Mouse (Mus musculus): ENCODE measurements around the gene Cd164l2.

Cd164l2 gene

DNA sequence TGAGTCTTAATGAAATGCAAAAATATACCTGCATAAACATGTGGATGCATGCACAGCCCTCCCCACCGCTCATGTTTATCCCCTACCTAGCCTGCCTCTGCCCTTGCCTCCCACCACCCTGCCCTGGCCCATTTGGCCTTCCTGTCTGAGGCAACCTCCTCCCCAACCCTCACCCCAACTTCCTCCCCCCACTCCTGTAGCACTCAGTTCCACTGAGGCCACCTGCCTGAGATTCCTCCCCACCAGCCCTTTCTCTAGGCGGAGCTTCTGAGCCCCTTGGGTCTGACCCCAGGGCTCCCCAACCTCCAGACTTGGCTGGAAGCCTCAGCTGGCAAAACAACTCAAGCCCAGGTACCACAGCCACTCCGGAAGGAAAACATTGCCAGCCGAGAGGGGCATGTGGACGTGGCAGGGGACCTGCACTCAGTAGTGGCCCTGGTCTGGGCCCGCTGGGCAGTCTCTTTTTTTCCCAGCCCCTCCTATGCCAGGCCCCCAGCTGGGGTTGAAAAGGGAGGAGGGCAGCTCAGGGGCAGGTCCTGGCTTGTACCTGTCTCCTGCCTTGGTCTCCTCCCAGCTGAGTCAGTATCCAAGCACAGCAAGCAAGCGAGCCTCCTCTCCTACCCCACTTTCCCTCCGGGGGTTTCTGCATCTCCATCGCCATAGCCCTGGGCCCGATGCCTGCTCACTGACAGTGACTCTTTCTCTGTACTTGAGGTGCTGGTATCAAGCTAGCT lies 49.9 kb downstream of the Cd164l2 start:
- no peak for DNase-seq

DNA sequence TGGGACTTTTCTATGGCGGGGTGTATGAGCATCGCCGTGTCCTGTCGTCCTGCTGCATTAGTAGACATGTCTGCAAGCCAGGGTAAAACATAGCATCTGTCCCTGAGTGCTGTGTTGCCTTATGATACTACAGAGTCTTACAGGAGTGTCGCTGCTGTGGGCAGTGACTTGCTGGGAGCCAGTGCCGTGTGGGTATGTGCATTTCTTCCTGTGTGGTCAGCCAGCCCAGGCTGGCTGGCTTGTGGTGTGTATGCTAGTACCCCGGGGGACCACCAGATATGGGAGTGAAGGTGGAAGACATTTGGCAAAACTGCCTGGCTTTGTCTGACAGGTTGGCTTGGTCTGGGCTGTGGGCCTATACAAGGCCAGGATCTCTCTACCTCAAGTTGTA lies 50.4 kb downstream of the Cd164l2 start:
- no peak for DNase-seq

DNA sequence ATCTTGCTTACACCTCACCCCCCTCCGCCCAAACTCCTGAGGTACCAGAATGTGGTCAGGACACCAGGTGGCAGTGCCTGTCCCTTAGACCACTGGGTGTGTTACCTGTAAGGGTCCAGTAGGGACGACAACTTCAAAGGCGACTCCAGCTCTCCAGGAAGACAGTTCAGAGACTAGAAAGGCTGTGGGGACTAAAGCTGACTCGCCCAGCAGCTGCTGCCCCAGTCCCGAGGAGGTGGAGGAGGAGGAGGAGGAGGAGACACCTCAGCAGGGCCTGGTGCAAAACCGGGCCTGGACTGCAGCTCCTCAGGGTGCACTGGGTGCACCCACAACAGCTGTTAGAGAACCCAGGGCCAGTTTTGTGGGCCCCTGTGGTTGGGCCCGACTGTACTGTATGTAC lies 51.0 kb downstream of the Cd164l2 start, which contains the start of gene Sytl1:
Gene Sytl1 (minus strand): TSS at position 232 of the 400 bp plus-strand sequence.
- no peak for DNase-seq

DNA sequence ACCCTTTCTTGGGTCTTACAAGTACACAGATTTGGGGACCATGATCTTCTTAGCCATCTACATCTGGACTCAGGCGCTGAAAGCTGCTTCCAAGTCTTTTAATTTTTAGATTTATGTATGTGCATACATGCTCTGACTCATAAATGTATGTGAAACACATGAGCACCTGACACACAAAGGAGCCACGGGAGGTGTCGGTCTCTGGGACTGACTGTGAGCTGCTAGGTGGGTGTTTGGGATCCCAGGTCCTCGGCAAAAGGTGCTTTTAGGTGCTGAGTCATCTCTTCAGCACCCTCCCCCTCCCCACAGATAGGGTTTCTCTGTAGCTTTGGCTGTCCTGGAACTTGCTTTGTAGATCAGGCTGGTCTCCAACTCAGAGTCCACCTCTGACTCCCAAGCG lies 51.8 kb downstream of the Cd164l2 start:
- no peak for DNase-seq

DNA sequence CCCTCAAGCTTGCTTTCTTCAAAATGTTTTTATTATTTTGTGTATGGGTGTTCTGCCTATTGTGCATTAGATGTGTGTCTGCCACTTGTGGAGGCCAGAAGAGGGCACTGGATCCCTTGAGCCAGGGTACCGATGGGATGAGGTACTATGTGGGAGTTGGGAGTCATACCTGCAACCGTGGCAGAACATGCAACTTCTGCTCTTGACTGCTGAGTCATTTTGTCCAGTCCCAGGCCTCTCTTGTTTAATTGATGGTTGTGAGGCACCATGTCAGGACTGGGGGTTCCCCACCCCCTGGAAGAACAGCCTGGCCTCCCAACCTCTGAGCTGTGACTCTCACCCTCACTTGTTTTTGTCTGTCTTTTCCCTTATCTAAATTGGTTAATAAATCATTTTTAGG lies 52.6 kb downstream of the Cd164l2 start:
- no peak for DNase-seq

DNA sequence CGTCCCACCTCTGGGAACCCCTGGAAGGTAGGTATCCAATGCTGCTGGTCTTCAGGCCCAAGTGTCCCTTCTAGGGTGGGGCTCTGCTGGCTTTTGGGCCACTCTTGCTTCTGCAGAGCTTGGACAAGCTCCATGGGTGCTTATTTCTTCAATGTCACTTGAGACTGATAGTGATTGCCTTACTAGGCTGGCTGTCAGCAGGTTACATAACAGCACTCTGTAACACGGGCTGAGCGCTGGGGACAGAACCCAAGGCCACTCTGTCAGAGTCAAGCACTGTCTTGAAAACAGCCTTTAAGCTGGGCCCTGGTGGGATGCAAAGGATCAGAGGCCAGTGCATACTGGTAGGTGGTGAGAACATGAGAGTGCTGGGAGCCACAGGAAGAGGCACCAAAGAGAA lies 53.4 kb downstream of the Cd164l2 start:
- DNase-seq, result no peak

DNA sequence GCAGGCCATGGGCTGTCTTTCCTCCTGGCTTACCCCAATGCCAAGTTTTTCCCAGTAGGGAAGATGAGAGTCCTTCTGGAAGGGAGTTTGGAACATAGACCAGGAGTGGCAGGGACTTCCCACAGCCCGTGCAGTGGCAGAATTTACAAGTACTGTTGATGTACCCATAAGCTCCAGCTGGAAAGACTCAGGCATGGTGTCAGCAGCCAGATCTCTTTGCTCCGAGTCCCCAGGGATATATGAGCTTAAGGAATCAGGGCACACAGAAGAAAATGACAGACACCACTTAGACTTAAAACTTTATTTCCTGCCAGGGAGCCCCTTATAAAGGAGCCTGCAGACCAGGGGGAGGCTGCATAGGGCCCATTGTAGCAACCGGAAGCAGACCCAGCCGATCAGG lies 53.8 kb downstream of the Cd164l2 start:
- no peak for DNase-seq

DNA sequence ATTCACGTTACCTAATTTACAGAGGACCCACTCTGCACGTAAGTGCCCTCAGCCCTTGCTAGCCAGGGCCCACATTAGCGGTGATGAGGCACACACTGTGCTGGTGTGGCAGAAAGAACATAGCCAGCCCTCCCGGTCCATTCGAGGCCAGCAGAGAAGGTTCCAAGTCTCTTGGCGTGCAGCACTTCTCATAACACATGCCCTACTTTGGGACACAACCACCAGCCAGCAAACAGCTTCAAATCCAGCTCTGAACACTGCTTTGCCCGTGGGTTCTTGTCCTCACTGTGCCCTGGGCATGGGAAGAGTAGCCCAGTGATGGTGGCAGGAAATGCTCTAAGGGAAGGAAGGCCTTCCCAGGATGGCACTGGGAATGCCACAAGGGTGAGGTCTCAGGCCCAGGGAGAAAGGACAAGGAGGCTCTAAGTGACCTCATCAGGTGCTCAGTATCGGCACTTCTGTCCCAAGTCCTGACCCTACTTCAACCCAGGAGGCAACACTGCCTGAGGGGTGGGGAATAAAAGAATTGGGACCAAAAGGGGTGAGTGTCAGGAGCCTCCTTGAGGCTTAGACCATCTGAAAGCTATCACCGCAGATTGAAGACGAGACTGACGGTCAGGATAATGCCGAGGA lies 54.4 kb downstream of the Cd164l2 start:
- DNase-seq, result no peak

DNA sequence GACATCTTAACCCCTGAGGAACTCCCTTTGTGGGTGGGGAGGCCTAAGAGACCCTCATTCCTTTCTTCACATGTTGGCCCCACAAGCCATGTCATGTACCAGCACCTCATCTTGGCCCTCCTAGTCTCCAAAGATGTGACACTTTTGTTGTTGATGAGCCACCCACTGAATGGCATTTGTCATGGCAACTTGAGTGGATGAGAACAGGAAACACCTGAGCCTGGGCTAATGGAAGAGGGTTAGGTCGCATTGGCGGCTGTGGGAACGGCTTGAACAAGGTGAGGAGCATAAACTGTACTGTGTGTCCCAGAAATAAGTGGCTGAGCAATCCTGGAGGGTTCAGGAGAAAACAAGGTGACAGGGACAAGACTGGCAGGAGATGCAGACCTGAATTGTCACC lies 57.0 kb downstream of the Cd164l2 start:
- DNase-seq, result no peak

DNA sequence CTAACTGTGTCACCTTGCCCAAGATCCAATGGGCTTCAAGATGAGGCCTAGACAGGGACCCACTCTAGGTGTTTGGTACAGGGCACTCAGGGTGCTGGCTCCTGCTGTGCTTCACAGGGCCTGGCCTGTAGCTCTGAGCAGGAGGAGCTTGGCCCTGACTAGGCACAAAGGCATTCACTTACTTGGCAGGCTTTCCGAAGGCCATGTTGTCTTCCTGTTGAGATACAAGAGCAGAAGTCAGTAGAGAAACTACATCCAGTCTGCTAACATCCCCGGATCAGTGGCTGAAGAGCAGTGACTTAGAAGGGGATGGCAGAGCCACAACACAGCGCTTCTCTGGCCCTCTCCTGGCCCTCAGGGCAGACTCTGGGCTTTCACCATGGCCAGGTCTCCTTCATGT lies 57.7 kb downstream of the Cd164l2 start:
- DNase-seq, result no peak

DNA sequence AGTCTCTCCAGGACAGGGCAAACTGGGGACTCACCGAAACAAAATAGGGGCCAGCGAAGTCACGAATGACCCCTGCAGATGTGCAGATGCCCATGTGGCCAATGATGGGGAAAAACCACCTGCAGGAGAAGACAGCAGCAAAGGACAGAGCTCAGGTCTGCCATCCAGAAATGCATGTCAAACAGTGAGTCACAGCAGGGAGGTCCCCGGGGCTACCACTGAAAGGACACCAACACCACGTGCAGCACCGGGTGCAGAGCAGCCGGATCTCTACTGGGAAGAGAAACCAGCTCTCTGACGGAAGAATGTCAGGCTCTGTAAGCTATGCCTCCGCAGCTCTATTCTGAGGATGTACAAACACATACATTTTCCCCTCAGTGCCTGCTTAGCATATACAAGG lies 59.0 kb downstream of the Cd164l2 start:
- DNase-seq, result no peak

Data from cerebellum, adult 18-20 months (tissue).